Mouse (Mus musculus): ENCODE measurements around the gene Bicc1.

DNA sequence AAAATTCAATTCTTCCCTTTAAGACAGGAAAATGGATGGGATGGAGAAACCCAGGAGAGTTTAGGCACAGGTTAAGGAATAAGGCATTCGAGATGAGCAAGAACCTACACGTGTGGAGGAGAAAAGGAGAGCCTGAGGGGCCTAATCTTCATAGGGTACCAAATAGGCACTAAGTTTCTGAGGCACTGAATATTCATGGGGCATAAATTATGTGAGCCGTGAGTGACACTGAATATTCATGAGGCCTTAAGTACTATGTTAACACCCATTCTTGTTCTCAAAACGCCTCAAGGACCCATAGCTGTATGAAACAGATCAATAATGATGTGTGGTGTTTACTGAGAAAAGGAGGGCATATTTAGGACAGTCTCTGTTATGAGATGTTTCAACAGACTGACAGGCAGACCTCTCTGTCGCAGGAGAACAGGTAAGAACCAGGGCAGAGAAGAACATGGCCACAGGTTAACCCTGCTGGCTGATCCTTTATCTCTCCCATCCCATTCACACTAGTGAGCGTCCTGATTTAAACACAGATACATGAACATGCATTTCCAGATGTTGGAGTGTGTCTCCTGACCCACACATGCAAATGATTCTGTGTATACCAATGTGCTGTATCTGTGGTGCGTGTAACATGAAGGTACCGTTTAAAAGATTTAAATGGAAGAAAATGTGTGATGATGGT lies 58.5 kb downstream of the Bicc1 start:
- no peak for TF ChIP-seq CTCF (IDR thresholded peaks at IDR 0.05; ENCODE audit: control insufficient read depth, insufficient read depth, insufficient replicate concordance, low read depth, low read length)
- no peak for TF ChIP-seq POLR2A (IDR thresholded peaks at IDR 0.05; ENCODE audit: control insufficient read depth, low read depth, low read length)
